Mouse (Mus musculus) embryonic fibroblast, embryonic 13.5 days (primary cell): ENCODE measurements around the gene Fbxo31.

Source experiments
- CTCF ChIP-seq: IDR thresholded peaks from 2 replicates; pipeline ENCODE4 v1.5.1; 2011; ENCODE audit warnings: mild to moderate bottlenecking, control low read depth, low read length, moderate library complexity, borderline replicate concordance; ENCODE audit not compliant: insufficient read depth
- POLR2A ChIP-seq: IDR thresholded peaks from 2 replicates; pipeline ENCODE4 v1.6.1; 2011; ENCODE audit warnings: low read depth, mild to moderate bottlenecking, control low read depth, low read length, moderate library complexity

- TF ChIP-seq POLR2A, result no peak
- no peak for TF ChIP-seq CTCF
Measured at GRCm38 (mm10) chr8:121602411-121602810, 23.8 kb upstream of the Fbxo31 start.
